Mouse (Mus musculus): ENCODE results near the gene P2ry13.

The P2ry13 gene

DNA sequence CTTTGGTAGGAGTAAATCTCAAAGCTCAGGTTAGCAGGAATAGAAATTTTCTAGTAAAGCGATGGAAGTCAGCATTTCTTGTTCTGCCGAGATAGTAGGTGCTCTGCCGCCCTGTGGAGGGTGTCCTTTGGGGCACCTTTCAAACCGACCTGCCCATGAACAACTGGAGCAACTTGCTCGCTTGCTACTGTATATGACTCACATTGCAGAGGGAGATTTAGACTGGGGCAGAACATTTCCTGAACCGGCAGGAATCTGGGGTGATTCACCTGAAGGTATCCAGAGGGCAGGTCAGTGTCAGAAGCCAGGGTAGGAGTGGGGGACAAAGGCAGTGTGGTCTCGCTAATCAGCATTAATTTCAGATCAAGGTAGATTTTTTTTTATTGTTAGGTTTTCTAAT is 15.7 kb downstream of the P2ry13 start, which contains the start of gene Gpr87:
Gpr87 (minus strand) TSS at position 167 of the 400 bp plus-strand sequence.
- no peak for DNase-seq

GRCm38 (mm10) chr3:59194099-59194498 is 16.6 kb downstream of the P2ry13 start:
- DNase-seq, result no peak

DNA sequence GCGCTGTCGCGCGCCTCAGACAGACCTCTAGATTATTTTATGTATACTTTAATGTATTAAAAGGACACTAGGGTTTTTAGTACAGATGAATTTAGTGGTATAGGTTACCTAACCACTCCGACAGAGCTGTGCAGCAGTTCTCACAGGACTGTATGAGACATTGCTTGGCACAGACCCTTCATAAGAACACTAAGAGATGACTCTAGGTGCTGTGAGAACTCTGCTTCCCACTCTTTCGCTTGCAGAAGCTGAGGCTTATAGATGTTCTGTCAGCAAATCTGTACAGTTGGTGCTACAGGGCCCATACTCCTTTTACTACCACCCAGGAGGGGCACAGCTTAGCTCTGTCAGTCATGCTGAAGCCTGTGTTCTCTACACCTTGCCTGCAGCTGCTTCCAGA is 19.0 kb downstream of the P2ry13 start:
- no peak for DNase-seq

DNA sequence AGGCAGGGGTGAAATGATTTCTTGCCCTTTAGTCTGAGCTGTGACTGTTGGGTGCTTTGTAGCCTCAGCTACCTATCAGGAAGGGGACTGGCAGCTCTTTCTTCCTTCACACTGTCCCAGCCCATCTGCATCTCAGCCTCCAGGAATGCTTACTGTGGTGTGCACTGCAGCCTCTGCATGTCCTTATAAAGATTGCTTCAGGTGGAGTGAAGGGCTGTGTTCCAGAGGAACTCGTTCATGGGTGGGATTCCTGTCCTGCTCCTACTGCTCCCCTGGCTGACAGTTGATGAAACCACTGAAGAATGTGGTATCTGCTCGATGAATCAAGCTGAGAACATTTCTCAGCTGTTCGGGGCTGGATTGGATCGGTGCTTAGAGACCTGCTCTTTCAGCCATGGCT is 23.3 kb downstream of the P2ry13 start:
- no peak for DNase-seq

DNA sequence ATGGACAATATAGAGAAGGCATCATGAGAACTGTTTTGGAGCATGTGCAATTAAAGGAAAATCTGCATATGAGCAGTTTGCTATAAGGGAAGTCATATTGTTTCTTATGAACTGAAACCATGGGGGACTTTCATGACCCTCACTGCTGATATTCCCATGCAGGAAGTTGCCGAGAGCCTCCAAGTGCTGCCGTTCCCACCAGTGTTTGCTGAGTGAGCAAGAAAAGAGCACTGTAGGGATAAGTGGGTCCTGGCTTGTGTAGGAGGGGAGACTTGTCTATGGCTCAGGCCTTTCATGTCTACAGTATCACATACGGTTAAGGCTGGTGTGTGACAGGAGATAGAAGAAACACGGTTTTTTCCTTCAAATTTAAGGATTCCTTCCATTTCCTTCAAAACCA is 25.0 kb downstream of the P2ry13 start:
- no peak for DNase-seq

DNA sequence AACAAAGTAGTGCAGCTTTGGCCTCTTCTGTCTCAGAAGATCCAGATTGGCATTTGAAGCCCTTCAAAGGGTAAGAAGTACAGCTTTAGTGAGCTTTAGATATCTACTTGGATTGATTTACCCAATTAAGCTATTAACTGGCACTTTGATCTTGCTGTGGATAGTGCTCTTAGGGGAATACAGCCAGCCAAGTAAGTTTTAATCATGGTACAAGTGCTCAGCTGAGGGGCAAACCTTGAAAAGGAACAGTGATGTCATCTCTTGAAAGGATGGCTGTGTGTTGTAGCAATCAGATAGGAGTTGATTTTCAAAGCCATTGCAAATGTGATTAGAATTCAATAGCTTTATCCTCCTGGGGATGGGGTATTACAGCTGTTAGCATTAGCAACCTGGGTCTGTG is 28.6 kb downstream of the P2ry13 start:
- no peak for DNase-seq

- DNase-seq, result peak; percentile 38
Observed at GRCm38 (mm10) chr3:59181134-59181533, 29.5 kb downstream of the P2ry13 start.

DNA sequence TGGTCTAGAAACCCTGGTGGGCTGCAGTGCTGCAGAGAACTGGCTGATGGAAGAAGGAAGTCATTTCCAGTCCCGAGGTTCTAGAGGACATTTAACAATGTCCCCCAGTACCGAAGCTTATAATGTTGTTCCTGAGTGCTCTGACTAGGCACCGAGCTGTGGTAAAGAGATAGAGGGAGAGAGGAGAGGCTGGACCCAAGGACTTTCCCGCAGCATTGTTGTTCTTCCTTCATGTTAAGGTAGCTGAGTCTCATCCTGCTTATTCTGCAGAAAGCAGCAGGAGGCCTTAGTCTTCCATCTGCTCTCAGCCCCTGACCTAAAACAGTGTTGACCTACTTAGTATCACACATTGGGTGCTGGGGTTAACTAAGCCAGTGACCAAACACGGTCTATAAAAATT is 33.8 kb downstream of the P2ry13 start:
- peak; percentile 85 for DNase-seq

GRCm38 (mm10) chr3:59175234-59175633 is 35.4 kb downstream of the P2ry13 start:
- DNase-seq, result peak; percentile 73

GRCm38 (mm10) chr3:59174426-59175154 is 36.1 kb downstream of the P2ry13 start:
- no peak for DNase-seq

GRCm38 (mm10) chr3:59169921-59170627 is 40.6 kb downstream of the P2ry13 start:
- DNase-seq, result no peak

- DNase-seq, result no peak
Observed at GRCm38 (mm10) chr3:59169215-59169614, 41.5 kb downstream of the P2ry13 start.

- DNase-seq, result no peak
Observed at GRCm38 (mm10) chr3:59168476-59168875, 42.2 kb downstream of the P2ry13 start.

- DNase-seq, result no peak
Observed at GRCm38 (mm10) chr3:59167417-59168054, 43.1 kb downstream of the P2ry13 start.

DNA sequence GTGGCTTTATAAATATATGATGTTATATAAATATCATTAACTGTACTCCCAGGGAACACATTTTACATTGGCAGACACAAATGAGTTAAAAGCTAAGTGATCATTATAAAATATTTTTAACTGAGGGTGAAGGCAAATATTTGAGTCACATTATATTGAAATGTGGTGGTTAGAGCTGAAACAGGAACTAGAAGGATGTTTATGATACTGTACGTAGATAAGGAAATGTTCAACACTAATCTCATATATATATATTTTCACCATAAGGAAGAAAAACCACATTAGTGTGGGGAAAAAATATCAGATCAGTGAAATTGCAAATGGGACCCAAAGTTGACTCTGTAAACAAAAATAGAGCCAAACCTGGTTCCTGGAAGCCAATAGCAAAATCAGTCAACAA is 50.2 kb downstream of the P2ry13 start:
- DNase-seq, result no peak

Data from cerebellum, adult 11-12 months (tissue).